25 mouse cellular contexts compared by ENCODE assay signal in genomic region chr19:43955266-43955665, GRCm38 (mm10). TPM values are rescaled to one million over a fixed set of nuclear protein-coding genes. Genes with fewer than 3 reads are reported as not detected.
DNase-seq lines count a peak whose midpoint lies in the region; ATAC-seq and TF ChIP-seq lines count a peak whose summit lies in the region.
"Had no signal": no experiment of that assay in that cellular context is flagged by ENCODE, and none has a peak within 500 bp of the region (broad histone marks: within the 10 kb centered on the region; RNA-seq: fewer than 3 reads in every experiment).

No protein-coding gene starts in this region.

- no peak overlapping the region for H3K4me3 ChIP-seq in intestine, postnatal 0 days (ENCODE audit: low read depth, low read length)
- H3K4me3 ChIP-seq in intestine, embryonic 15.5 days (replicated peaks) = no peak overlapping the region
- no peak overlapping the region for H3K4me3 ChIP-seq in midbrain, embryonic 10.5 days
- H3K4me3 ChIP-seq in midbrain, embryonic 16.5 days (ENCODE audit: low read depth, low read length) = no peak overlapping the region
- H3K4me3 ChIP-seq: embryonic facial prominence, embryonic 10.5 days; embryonic facial prominence, embryonic 13.5 days; erythroblast, embryonic 14.5 days; forebrain, embryonic 12.5 days; forebrain, embryonic 15.5 days; hindbrain, embryonic 12.5 days had no signal

- H3K9me3 ChIP-seq in intestine, postnatal 0 days (ENCODE audit: control insufficient read depth) = no peaks in the 10 kb centered on the region
- no peaks in the 10 kb centered on the region for H3K9me3 ChIP-seq in intestine, embryonic 15.5 days
- H3K9me3 ChIP-seq in midbrain, embryonic 10.5 days (replicated peaks) = no peaks in the 10 kb centered on the region
- H3K9me3 ChIP-seq in midbrain, embryonic 16.5 days (replicated peaks; ENCODE audit: control insufficient read depth, low read length, poor library complexity, severe bottlenecking) = no peaks in the 10 kb centered on the region
- H3K9me3 ChIP-seq: embryonic facial prominence, embryonic 10.5 days; embryonic facial prominence, embryonic 13.5 days; forebrain, embryonic 12.5 days; forebrain, embryonic 15.5 days; hindbrain, embryonic 12.5 days had no signal

- H3K36me3 ChIP-seq in intestine, postnatal 0 days (ENCODE audit: control insufficient read depth, insufficient read depth) = no peaks in the 10 kb centered on the region
- no peaks in the 10 kb centered on the region for H3K36me3 ChIP-seq in intestine, embryonic 15.5 days
- H3K36me3 ChIP-seq in midbrain, embryonic 10.5 days = no peaks in the 10 kb centered on the region
- H3K36me3 ChIP-seq in midbrain, embryonic 16.5 days (ENCODE audit: control insufficient read depth, insufficient read depth, low read length) = no peaks in the 10 kb centered on the region
- H3K36me3 ChIP-seq: embryonic facial prominence, embryonic 10.5 days; embryonic facial prominence, embryonic 13.5 days; forebrain, embryonic 12.5 days; forebrain, embryonic 15.5 days; hindbrain, embryonic 12.5 days had no signal

- WGBS in intestine, postnatal 0 days = 64% methylated on average over 5 of the region's 5 CpGs
- 73% methylated on average over 5 of the region's 5 CpGs for WGBS in intestine, embryonic 15.5 days
- WGBS in midbrain, embryonic 10.5 days = 79% methylated on average over 5 of the region's 5 CpGs
- WGBS in midbrain, embryonic 16.5 days = 78% methylated on average over 5 of the region's 5 CpGs

- H3K4me2 ChIP-seq in intestine, postnatal 0 days (replicated peaks; ENCODE audit: low read depth) = no peak overlapping the region
- H3K4me2 ChIP-seq in intestine, embryonic 15.5 days (replicated peaks) = no peak overlapping the region
- H3K4me2 ChIP-seq in midbrain, embryonic 16.5 days (ENCODE audit: low read length) = no peak overlapping the region
- H3K4me2 ChIP-seq: embryonic facial prominence, embryonic 13.5 days; forebrain, embryonic 12.5 days; forebrain, embryonic 15.5 days; heart, embryonic 11.5 days; hindbrain, embryonic 12.5 days had no signal

- no peak for TF ChIP-seq CTCF in intestine, postnatal 0 days (IDR thresholded peaks at IDR 0.05; ENCODE audit: low read depth)

- no peaks in the 10 kb centered on the region for H3K27me3 ChIP-seq in intestine, postnatal 0 days (replicated peaks; ENCODE audit: control insufficient read depth, insufficient read depth, low read length)
- no peaks in the 10 kb centered on the region for H3K27me3 ChIP-seq in intestine, embryonic 15.5 days (replicated peaks)
- no peaks in the 10 kb centered on the region for H3K27me3 ChIP-seq in midbrain, embryonic 10.5 days (ENCODE audit: low read depth, poor library complexity, severe bottlenecking)
- no peaks in the 10 kb centered on the region for H3K27me3 ChIP-seq in midbrain, embryonic 16.5 days (ENCODE audit: control insufficient read depth, insufficient read depth, low read depth, low read length)
- H3K27me3 ChIP-seq: embryonic facial prominence, embryonic 13.5 days; forebrain, embryonic 12.5 days; forebrain, embryonic 15.5 days; hindbrain, embryonic 12.5 days had no signal

- no peak overlapping the region for H3K27ac ChIP-seq in intestine, postnatal 0 days (ENCODE audit: low read depth, low read length)
- H3K27ac ChIP-seq in intestine, embryonic 15.5 days = no peak overlapping the region
- H3K27ac ChIP-seq in midbrain, embryonic 10.5 days (replicated peaks) = peak overlapping the region; percentile 49; the same call in 1 of the 2 replicates
- H3K27ac ChIP-seq in midbrain, embryonic 16.5 days (ENCODE audit: low read length) = no peak overlapping the region
- H3K27ac ChIP-seq: embryonic facial prominence, embryonic 10.5 days; embryonic facial prominence, embryonic 13.5 days; forebrain, embryonic 12.5 days; forebrain, embryonic 15.5 days; hindbrain, embryonic 12.5 days had no signal

- 0 out of 2 replicates have a peak, but pooled peaks have one; percentile 19 for ATAC-seq in intestine, postnatal 0 days
- ATAC-seq in intestine, embryonic 15.5 days = no peak
- no peak for ATAC-seq in midbrain, embryonic 16.5 days
- ATAC-seq: activated CD4-positive, CD25-positive, alpha-beta regulatory T cell, adult 4 months; forebrain, embryonic 15.5 days had no signal

- 0 out of 2 replicates have a peak, but pooled peaks cover 6% of the 10 kb centered on the region for H3K4me1 ChIP-seq in intestine, postnatal 0 days (replicated peaks; ENCODE audit: control insufficient read depth, insufficient read depth, low read length)
- peaks cover 8% of the 10 kb centered on the region; the same call in 1 of the 2 replicates for H3K4me1 ChIP-seq in intestine, embryonic 15.5 days (replicated peaks)
- 0 out of 2 replicates have a peak, but pooled peaks cover 2% of the 10 kb centered on the region for H3K4me1 ChIP-seq in midbrain, embryonic 10.5 days
- H3K4me1 ChIP-seq in midbrain, embryonic 16.5 days (ENCODE audit: control insufficient read depth, insufficient read depth, low read length) = no peaks in the 10 kb centered on the region
- H3K4me1 ChIP-seq: forebrain, embryonic 12.5 days; forebrain, embryonic 15.5 days; hindbrain, embryonic 12.5 days had no signal

- DNase-seq in kidney, adult 9 months = peak; percentile 37
- DNase-seq in kidney, postnatal 4 days = no peak
- no peak for DNase-seq in midbrain, embryonic 10.5 days (ENCODE audit: low spot score)
- DNase-seq in left cerebral cortex, postnatal 36 days (ENCODE audit: low spot score in 2 of 2) = no peak
- DNase-seq: adrenal gland, adult 8-10 months; adrenal gland, postnatal 25 days; cerebellum, adult 11-12 months; cerebellum, adult 8-10 months; cerebellum, postnatal 10 days; cerebellum, postnatal 36 days; embryo, embryonic 11 days; gastrocnemius, postnatal 36 days; heart, adult 11 months had no signal

- no peak overlapping the region for H3K9ac ChIP-seq in intestine, postnatal 0 days (ENCODE audit: low read depth, low read length)
- H3K9ac ChIP-seq in intestine, embryonic 15.5 days = no peak overlapping the region
- no peak overlapping the region for H3K9ac ChIP-seq in midbrain, embryonic 16.5 days (ENCODE audit: low read depth, low read length)
- H3K9ac ChIP-seq: embryonic facial prominence, embryonic 13.5 days; forebrain, embryonic 12.5 days; forebrain, embryonic 15.5 days; hindbrain, embryonic 12.5 days had no signal

- intact Hi-C loops in left cerebral cortex, postnatal 36 days (cut with DNase I) = no loop called here

RNA-seq across cellular contexts. Expression of gene Dnmbp, which starts 15.3 kb away (rescaled TPM):
- polyA plus RNA-seq in intestine, postnatal 0 days (2015; fragmentation: Nextera tagmentation; extraction: Ambion mirVana) = 21.4 TPM in 2 replicates
- 35.9 and 37.0 TPM in 2 replicates for polyA plus RNA-seq in intestine, embryonic 15.5 days (2015; fragmentation: Nextera tagmentation; extraction: Ambion mirVana)
- polyA plus RNA-seq in midbrain, embryonic 10.5 days (2016; fragmentation: Nextera tagmentation; extraction: Ambion mirVana) = 16.5 and 17.0 TPM in 2 replicates
- 7.4 and 8.2 TPM in 2 replicates for polyA plus RNA-seq in midbrain, embryonic 16.5 days (2015; fragmentation: Nextera tagmentation; extraction: Ambion mirVana)
- 10 to 100 TPM; 11.8 to 12.5 TPM for total RNA-seq in left cerebral cortex, postnatal 36 days (2021)
- polyA plus RNA-seq: erythroblast, embryonic 14.5 days had no signal

RNA-seq across cellular contexts. Expression of gene Cpn1, which starts 31.1 kb away (rescaled TPM):
- polyA plus RNA-seq in intestine, postnatal 0 days (2015; fragmentation: Nextera tagmentation; extraction: Ambion mirVana) = 14.3 and 18.7 TPM in 2 replicates
- 21.4 and 26.2 TPM in 2 replicates for polyA plus RNA-seq in intestine, embryonic 15.5 days (2015; fragmentation: Nextera tagmentation; extraction: Ambion mirVana)
- polyA plus RNA-seq in midbrain, embryonic 10.5 days (2016; fragmentation: Nextera tagmentation; extraction: Ambion mirVana) = 0.22 and 0.42 TPM in 2 replicates
- polyA plus RNA-seq in midbrain, embryonic 16.5 days (2015; fragmentation: Nextera tagmentation; extraction: Ambion mirVana) = 0.37 and 0.39 TPM in 2 replicates
- total RNA-seq in left cerebral cortex, postnatal 36 days (2021) = under 1 TPM; 0.17 to 0.48 TPM
- total RNA-seq: adrenal gland, postnatal 25 days; gastrocnemius, postnatal 36 days; hematopoietic stem cell, adult 5-6 weeks had no signal
- polyA plus RNA-seq: embryonic facial prominence, embryonic 13.5 days had no signal

Comparison
In these comparisons a context has a peak if more than half of its experiments do, and no peak if none do; other contexts are left out.
1. RNA of gene Cpn1, which starts 31.1 kb away (polyA plus RNA-seq): 21.4 to 26.2 TPM in intestine, embryonic 15.5 days and 14.3 to 18.7 TPM in intestine, postnatal 0 days; 0.22 to 0.42 TPM in midbrain, embryonic 10.5 days and 0.37 to 0.39 TPM in midbrain, embryonic 16.5 days; every median in the first group is over 10 times any median in the second.